Mouse (Mus musculus): ENCODE results near the gene Anapc15-ps. TPM values are rescaled to one million over a fixed set of nuclear protein-coding genes. Genes with fewer than 3 reads are reported as not detected.

The Anapc15-ps gene
- not detected in 2 replicates for polyA plus RNA-seq (2016; fragmentation: Nextera tagmentation; extraction: Ambion mirVana)

GRCm38 (mm10) chr10:95673351-95673750, at the start of gene Anapc15-ps:
Gene Anapc15-ps, minus strand, starts transcription at chr10:95673451.
- no peaks in the 10 kb centered on the region for H3K27me3 ChIP-seq (replicated peaks; ENCODE audit: low read depth, poor library complexity, severe bottlenecking)
- no peaks in the 10 kb centered on the region for H3K9me3 ChIP-seq
- WGBS: 91% methylated on average over 3 of the region's 3 CpGs
- DNase-seq (ENCODE audit: low spot score): no peak
- no peak within 1 kb of the TSS for H3K27ac ChIP-seq (replicated peaks)
- peaks cover 13% of the 10 kb centered on the region for H3K4me1 ChIP-seq
- H3K36me3 ChIP-seq (replicated peaks): no peaks in the 10 kb centered on the region
- no peak within 1 kb of the TSS for H3K4me3 ChIP-seq

GRCm38 (mm10) chr10:95722203-95722611, 49.0 kb upstream of the Anapc15-ps start:
- Histone ChIP-seq H3K27me3 (replicated peaks; ENCODE audit: low read depth, poor library complexity, severe bottlenecking) (no peaks in the 10 kb centered on the region), H3K9me3 (no peaks in the 10 kb centered on the region), H3K27ac (replicated peaks) (peak overlapping the region; percentile 63), H3K4me3 (no peak overlapping the region), H3K4me1 (peaks cover 34% of the 10 kb centered on the region), H3K36me3 (replicated peaks) (no peaks in the 10 kb centered on the region)
- 45% methylated on average over 10 of the region's 10 CpGs for WGBS
- no peak for DNase-seq (ENCODE audit: low spot score)

DNA sequence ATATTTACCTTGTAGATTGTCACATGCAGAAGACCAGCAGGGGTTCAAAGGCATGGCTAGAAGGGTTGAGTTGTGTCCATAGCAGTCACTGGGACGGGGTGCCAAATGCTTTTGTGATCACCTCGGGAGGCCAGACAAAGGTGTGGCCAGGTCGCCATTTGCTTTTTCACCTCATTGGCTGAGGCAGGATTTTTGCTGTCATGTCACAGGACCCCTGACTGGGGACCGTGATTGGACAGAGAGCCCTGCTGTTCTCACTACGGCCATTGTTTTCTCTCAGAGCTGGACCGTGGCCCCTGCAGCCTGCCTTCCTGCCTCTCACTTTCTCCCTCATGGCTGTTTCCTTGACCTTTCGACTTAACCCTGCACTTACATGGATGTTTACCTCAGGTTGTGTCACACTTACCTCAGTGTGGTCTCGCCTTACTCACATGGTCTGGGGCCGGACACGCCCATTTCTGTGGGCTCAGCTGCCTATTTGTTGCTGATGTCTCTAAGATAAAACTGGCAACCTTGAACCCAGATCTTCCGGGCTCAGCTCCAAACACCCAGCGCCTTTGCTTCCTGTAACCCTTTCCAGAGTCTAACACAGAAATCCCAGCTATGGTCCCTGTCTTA, 47.0 kb upstream of the Anapc15-ps start:
- no peak for DNase-seq (ENCODE audit: low spot score)
- Histone ChIP-seq H3K36me3 (replicated peaks) (no peaks in the 10 kb centered on the region), H3K4me3 (no peak overlapping the region), H3K4me1 (peaks cover 26% of the 10 kb centered on the region), H3K27ac (replicated peaks) (no peak overlapping the region), H3K27me3 (replicated peaks; ENCODE audit: low read depth, poor library complexity, severe bottlenecking) (no peaks in the 10 kb centered on the region), H3K9me3 (no peaks in the 10 kb centered on the region)
- 55% methylated on average over 12 of the region's 12 CpGs for WGBS

- Histone ChIP-seq H3K4me3 (no peak overlapping the region), H3K9me3 (no peaks in the 10 kb centered on the region), H3K4me1 (peaks cover 26% of the 10 kb centered on the region), H3K27me3 (replicated peaks; ENCODE audit: low read depth, poor library complexity, severe bottlenecking) (no peaks in the 10 kb centered on the region), H3K36me3 (replicated peaks) (no peaks in the 10 kb centered on the region), H3K27ac (replicated peaks) (no peak overlapping the region)
- 91% methylated on average over 6 of the region's 6 CpGs for WGBS
- no peak for DNase-seq (ENCODE audit: low spot score)
These were observed 46.2 kb upstream of the Anapc15-ps start for GRCm38 (mm10) chr10:95719472-95719871.

DNA sequence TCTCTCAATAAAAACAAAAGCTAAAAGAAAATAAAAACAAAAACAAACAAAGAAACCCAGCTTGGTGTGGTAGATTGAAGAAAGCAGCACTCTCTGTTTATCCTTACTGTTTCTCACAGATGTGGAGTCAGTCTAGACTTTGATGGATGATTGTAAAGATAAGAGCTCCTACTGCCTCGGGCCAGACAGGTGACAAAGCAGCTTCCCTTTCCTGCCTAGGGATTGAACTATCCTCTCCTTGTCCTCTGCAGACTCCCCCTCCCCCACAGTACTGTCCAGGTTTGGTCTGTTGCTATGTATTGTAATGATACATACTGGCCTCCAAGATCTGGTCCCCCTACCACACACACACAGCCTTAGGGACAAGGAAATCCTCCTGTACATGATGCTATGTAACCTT, 45.5 kb upstream of the Anapc15-ps start:
- Histone ChIP-seq H3K4me3 (no peak overlapping the region), H3K4me1 (peaks cover 26% of the 10 kb centered on the region), H3K27ac (replicated peaks) (no peak overlapping the region), H3K36me3 (replicated peaks) (no peaks in the 10 kb centered on the region), H3K9me3 (no peaks in the 10 kb centered on the region), H3K27me3 (replicated peaks; ENCODE audit: low read depth, poor library complexity, severe bottlenecking) (no peaks in the 10 kb centered on the region)
- no peak for DNase-seq (ENCODE audit: low spot score)
- WGBS: 84% methylated on average over 1 of the region's 1 CpGs

DNA sequence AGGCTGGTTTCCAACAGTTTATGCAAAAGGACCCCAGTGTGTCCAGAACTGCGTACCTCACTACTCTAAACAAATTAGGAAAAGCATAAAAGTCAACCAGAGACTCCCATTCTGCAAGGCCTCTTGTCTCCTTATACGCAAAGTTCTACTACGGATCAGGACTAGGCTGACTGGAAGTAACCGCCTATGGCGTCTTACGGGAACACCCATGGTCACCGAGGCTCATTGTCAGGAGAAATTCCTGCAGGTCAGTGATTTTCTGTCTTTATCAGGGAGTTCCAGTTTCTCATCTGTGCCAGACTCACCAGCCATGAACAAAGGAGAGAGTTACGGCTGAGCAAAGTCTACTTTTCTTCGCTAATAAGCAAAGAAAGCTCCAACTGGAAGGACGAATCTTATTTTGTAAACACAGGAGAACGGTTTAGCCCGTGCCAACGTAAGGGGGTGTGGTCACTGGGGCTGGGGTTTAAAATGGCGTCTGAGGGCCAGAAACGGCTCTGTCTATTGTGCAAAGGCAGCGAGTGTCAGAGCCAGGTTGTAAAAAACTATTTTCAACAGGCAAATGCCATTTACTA, 43.9 kb upstream of the Anapc15-ps start:
- H3K4me1 ChIP-seq: peaks cover 26% of the 10 kb centered on the region
- 87% methylated on average over 16 of the region's 16 CpGs for WGBS
- no peak overlapping the region for H3K27ac ChIP-seq (replicated peaks)
- no peak overlapping the region for H3K4me3 ChIP-seq
- H3K36me3 ChIP-seq (replicated peaks): no peaks in the 10 kb centered on the region
- H3K27me3 ChIP-seq (replicated peaks; ENCODE audit: low read depth, poor library complexity, severe bottlenecking): no peaks in the 10 kb centered on the region
- no peak for DNase-seq (ENCODE audit: low spot score)
- H3K9me3 ChIP-seq: no peaks in the 10 kb centered on the region

- Histone ChIP-seq H3K27ac (replicated peaks) (no peak overlapping the region), H3K36me3 (replicated peaks) (no peaks in the 10 kb centered on the region), H3K27me3 (replicated peaks; ENCODE audit: low read depth, poor library complexity, severe bottlenecking) (no peaks in the 10 kb centered on the region), H3K4me1 (peaks cover 27% of the 10 kb centered on the region), H3K4me3 (no peak overlapping the region), H3K9me3 (no peaks in the 10 kb centered on the region)
- WGBS: 80% methylated on average over 6 of the region's 6 CpGs
- no peak for DNase-seq (ENCODE audit: low spot score)
These were observed 42.4 kb upstream of the Anapc15-ps start for GRCm38 (mm10) chr10:95715687-95716086.

GRCm38 (mm10) chr10:95712221-95712620, 39.0 kb upstream of the Anapc15-ps start:
- peak; percentile 33 for DNase-seq (ENCODE audit: low spot score)
- WGBS: 64% methylated on average over 6 of the region's 6 CpGs

DNA sequence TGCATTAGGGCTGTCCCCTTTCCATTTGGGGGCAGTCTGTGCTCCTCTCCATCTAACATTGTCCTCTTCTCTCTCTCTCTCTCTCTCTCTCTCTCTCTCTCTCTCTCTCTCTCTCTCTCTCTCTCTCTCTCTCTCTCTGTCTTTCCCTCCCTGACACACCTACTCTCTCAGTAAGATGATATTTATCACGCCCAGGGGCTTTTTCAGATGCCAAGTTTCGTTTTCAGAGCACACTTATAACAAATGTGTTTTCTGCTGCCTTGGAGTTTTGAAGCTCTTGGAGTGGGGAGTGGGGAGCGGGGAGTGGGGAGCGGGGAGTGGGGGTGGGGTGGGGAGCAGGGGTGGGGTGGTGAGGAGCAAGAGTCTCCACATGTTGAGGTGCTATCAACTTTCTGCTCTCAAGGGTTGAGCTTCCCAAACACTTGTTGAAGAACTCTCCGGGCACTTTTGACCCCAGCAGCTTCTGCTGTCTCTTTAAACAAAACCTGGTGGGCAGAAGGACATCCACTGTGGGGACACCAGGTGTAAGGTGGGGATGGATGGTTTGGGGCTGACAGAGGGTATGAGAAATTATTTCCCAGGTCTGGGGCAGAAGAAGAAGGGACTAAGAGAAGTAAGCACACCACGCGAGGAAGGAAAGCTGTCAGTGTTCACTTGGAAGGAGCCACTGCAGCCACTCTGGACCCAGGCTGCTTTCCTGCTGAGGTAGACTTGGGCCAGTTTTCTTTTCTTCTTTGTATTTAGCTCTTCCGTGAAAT, 36.8 kb upstream of the Anapc15-ps start:
- no peaks in the 10 kb centered on the region for H3K27me3 ChIP-seq (replicated peaks; ENCODE audit: low read depth, poor library complexity, severe bottlenecking)
- no peaks in the 10 kb centered on the region for H3K9me3 ChIP-seq
- no peak overlapping the region for H3K4me3 ChIP-seq
- DNase-seq (ENCODE audit: low spot score): no peak
- 67% methylated on average over 8 of the region's 8 CpGs for WGBS
- no peaks in the 10 kb centered on the region for H3K36me3 ChIP-seq (replicated peaks)
- peak overlapping the region; percentile 60 for H3K27ac ChIP-seq (replicated peaks)
- H3K4me1 ChIP-seq: peaks cover 51% of the 10 kb centered on the region

More at GRCm38 (mm10) chr10:95712221-95712620, 39.0 kb upstream of the Anapc15-ps start:
- Histone ChIP-seq H3K4me3 (no peak overlapping the region), H3K36me3 (replicated peaks) (no peaks in the 10 kb centered on the region), H3K9me3 (no peaks in the 10 kb centered on the region), H3K27me3 (replicated peaks; ENCODE audit: low read depth, poor library complexity, severe bottlenecking) (no peaks in the 10 kb centered on the region), H3K4me1 (peaks cover 51% of the 10 kb centered on the region), H3K27ac (replicated peaks) (peak overlapping the region; percentile 61)

DNA sequence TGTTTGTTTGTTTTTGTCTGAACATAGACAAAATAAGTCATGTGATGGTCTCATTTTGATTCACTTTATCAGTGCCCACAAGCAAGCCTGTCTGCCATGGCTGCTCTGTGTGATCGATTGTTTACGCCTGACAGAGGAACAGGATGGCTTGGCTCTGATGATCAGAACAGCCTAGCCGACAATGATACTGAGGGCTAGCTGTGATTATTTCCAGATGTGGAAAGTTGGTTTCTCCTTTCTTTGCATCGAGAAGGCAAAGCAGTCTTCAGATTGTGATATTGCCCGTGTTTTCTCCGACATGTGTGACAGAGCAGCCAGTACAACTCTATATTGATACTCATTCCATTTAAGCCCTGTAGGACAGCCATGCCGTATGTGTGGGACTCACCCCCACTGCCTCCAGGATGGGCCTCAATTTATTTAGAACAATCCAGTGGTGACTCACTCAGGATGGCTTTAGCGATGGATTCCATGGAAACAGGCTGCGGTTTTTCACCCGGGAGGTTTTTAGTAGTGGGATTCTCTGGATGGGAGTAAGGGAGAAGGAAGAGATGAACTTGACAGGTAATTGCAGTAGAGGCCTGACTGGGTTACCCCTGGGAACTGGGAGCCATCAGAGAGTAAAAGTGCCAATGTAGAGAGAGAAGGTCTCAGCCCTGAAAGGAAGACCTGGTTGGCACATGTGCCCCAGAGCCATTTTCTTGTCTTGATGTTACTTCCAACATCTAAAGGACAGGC, 36.1 kb upstream of the Anapc15-ps start:
- peak; percentile 44 for DNase-seq (ENCODE audit: low spot score)
- H3K27ac ChIP-seq (replicated peaks): peak overlapping the region; percentile 60
- peaks cover 51% of the 10 kb centered on the region for H3K4me1 ChIP-seq
- H3K36me3 ChIP-seq (replicated peaks): no peaks in the 10 kb centered on the region
- H3K9me3 ChIP-seq: no peaks in the 10 kb centered on the region
- H3K27me3 ChIP-seq (replicated peaks; ENCODE audit: low read depth, poor library complexity, severe bottlenecking): no peaks in the 10 kb centered on the region
- H3K4me3 ChIP-seq: no peak overlapping the region
- 46% methylated on average over 10 of the region's 10 CpGs for WGBS

- DNase-seq (ENCODE audit: low spot score): peak; percentile 29
- H3K27ac ChIP-seq (replicated peaks): peak overlapping the region; percentile 60
- H3K9me3 ChIP-seq: no peaks in the 10 kb centered on the region
These were observed 34.8 kb upstream of the Anapc15-ps start for GRCm38 (mm10) chr10:95708001-95708400.

GRCm38 (mm10) chr10:95706867-95707266, 33.6 kb upstream of the Anapc15-ps start:
- Histone ChIP-seq H3K27me3 (replicated peaks; ENCODE audit: low read depth, poor library complexity, severe bottlenecking) (no peaks in the 10 kb centered on the region), H3K9me3 (no peaks in the 10 kb centered on the region), H3K4me3 (no peak overlapping the region), H3K4me1 (peaks cover 43% of the 10 kb centered on the region), H3K36me3 (replicated peaks) (no peaks in the 10 kb centered on the region), H3K27ac (replicated peaks) (no peak overlapping the region)
- WGBS: 90% methylated on average over 9 of the region's 9 CpGs
- no peak for DNase-seq (ENCODE audit: low spot score)

More at GRCm38 (mm10) chr10:95708001-95708400, 34.8 kb upstream of the Anapc15-ps start:
- WGBS: 53% methylated on average over 5 of the region's 5 CpGs
- Histone ChIP-seq H3K4me1 (peaks cover 51% of the 10 kb centered on the region), H3K36me3 (replicated peaks) (no peaks in the 10 kb centered on the region), H3K27me3 (replicated peaks; ENCODE audit: low read depth, poor library complexity, severe bottlenecking) (no peaks in the 10 kb centered on the region), H3K4me3 (no peak overlapping the region)
